Mouse (Mus musculus) thymus, adult 2 months (tissue): ENCODE measurements around the gene Epb41.

Experiments
- CTCF ChIP-seq: fragments of 200-500 bp; IDR thresholded peaks from 2 replicates; pipeline ENCODE4 v1.5.1; 2012; ENCODE audit warnings: mild to moderate bottlenecking, control low read depth, low read length, moderate library complexity, borderline replicate concordance; ENCODE audit not compliant: control insufficient read depth, poor library complexity, insufficient read depth; ENCODE audit errors: extremely low read depth
- POLR2A ChIP-seq: fragments of 200-500 bp; IDR thresholded peaks from 2 replicates; pipeline ENCODE4 v1.6.1; 2012; ENCODE audit warnings: mild to moderate bottlenecking, low read length, control low read depth, moderate library complexity; ENCODE audit not compliant: control insufficient read depth, poor library complexity, insufficient read depth; ENCODE audit errors: extremely low read depth

DNA sequence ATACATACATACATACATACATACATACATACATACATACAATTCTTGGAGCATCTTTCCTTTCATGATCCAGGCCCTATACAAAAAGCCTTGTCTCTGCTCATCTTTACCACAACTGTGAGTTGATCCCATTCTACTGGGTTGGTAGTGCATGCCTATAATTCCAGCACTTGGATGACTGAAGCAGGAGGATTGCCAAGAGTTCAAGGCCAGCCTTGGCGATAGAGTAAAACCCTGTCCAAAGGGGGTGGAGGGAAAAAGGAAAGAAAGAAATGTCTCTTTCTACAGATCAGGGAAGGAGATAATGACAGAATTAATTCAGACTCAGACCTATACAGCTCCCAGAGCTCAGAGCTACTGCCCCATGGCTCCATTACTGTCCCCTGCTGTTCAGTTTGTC is 48.0 kb upstream of the Epb41 start:
- TF ChIP-seq CTCF (no peak), POLR2A (no peak)
